Mouse (Mus musculus) inflammation-experienced regulatory T-cells, adult 6 months (primary cell): ENCODE data around the gene Adora1. TPM values are rescaled to one million over a fixed set of nuclear protein-coding genes. Genes with fewer than 3 reads are reported as not detected.

Source experiments
- ATAC-seq: one replicate; pipeline ENCODE4 v1.8.0; 2017
- polyA plus RNA-seq, 3 experiments: library from polyadenylated mRNA; unstranded; fragments of 100-300 nt; shearing (Covaris generic); gene quantifications; one replicate each; pipeline ENCODE4 v1.2.1; 2017

Gene Adora1
- polyA plus RNA-seq, 3 experiments from 2014 or later: not detected

- ATAC-seq: no peak
Observed at GRCm38 (mm10) chr1:134237438-134237837, 2.2 kb upstream of the Adora1 start.

GRCm38 (mm10) chr1:134236142-134236541 is 911 bp upstream of the Adora1 start:
- ATAC-seq: no peak

DNA sequence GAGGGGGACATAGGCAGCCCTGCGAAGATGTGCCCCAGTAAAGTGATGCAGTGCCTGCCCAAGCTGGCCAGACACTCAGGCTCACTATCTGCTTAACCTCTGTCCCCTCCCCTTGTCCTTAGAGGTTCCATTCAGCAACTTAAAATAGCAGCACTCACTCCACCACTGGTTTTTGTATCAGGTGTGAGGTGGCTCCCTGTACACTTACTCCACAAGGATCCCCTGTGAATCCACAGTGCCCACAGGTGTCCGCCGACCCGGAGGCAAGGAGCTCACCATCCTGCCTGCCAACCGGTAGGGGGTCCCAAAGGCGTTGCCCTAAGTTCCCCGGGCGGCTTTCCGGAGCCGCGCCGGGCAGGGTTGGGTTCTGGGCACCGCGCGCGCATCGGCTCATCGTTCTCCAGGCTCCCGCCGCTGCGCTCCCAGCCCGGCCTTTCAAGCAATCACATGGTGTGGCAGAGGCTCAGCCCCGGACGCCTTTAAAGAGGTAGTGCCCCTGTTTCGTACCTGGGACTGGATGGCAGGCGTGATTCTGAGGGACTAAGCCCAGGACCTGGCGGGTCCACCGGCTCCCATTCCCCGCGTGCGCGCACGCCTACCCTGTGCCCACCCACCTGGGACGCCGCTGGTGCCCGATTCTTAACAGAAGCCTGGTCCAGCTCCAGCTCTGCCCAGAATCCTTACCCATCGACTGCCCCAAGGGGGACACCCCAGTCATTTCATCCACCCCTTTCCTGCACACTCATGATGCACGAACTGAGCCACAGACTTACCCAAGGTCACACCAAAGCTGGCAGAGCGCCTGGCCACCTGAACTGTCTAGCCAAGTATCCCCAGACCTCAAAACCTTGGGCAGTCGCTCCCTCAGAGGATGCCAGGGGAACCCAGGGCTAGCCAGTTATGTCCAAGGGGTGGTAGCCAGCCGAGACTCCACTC is 508 bp downstream of the Adora1 start:
- ATAC-seq: no peak

DNA sequence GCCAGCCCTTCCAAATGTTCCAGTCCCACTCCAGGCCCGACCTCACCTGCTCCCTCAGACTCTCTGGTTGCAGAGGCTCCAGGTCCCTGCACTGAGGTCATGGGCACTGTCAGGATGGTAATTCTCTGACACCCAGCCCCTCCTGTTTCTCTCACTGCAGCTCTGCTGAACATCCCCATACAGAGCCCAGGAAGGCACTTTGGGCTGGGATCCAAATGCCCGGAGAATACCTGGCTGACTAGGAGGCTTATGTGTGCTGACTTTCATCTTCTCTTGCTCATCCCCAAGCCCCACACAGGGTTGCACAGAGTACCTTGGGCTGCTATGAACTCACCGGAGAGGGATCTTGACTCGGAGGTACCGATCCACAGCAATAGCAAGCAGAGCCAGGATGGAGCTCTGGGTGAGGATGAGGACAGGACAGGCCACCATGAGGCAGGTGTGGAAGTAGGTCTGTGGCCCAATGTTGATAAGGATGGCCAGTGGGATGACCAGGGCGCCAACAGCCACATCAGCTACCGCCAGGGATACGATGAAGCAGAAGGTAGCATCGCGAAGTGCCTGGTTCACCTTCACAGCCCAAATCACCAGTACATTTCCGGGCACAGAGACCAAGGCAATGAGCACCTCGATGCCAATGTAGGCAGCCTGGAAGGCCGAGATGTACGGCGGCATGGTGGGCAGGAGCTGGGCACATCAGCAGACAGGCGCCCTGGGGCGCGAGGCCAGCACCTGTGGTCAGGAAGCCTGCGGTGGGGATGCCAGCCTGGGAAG is 1.4 kb downstream of the Adora1 start:
- ATAC-seq: no peak

- no peak for ATAC-seq
Observed at GRCm38 (mm10) chr1:134232778-134233531, 2.3 kb downstream of the Adora1 start.

DNA sequence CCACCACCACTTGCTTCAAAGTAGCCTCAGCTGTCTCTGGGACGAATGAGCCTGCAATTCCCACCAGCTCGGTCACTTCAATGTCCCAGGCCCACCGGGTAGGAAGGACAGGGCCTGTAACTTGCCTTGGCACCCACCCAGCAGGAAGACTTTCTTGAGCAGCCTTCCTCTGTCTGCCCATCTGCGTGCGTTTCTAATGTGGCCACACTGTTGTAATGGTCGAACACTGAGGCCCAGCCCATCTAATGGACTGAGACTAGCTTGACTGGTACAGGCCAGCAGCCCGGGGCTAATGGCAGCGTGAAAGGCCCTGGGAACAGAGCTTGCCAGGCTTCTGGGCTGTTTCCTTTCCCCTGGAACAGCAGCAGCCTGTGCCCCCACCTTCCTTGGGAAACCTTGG is 2.9 kb downstream of the Adora1 start:
- ATAC-seq: no peak

- ATAC-seq: no peak
Observed at GRCm38 (mm10) chr1:134231681-134232080, 3.5 kb downstream of the Adora1 start.

- no peak for ATAC-seq
Observed at GRCm38 (mm10) chr1:134231270-134231669, 4.0 kb downstream of the Adora1 start.

GRCm38 (mm10) chr1:134230638-134231228 is 4.5 kb downstream of the Adora1 start:
- ATAC-seq: no peak

DNA sequence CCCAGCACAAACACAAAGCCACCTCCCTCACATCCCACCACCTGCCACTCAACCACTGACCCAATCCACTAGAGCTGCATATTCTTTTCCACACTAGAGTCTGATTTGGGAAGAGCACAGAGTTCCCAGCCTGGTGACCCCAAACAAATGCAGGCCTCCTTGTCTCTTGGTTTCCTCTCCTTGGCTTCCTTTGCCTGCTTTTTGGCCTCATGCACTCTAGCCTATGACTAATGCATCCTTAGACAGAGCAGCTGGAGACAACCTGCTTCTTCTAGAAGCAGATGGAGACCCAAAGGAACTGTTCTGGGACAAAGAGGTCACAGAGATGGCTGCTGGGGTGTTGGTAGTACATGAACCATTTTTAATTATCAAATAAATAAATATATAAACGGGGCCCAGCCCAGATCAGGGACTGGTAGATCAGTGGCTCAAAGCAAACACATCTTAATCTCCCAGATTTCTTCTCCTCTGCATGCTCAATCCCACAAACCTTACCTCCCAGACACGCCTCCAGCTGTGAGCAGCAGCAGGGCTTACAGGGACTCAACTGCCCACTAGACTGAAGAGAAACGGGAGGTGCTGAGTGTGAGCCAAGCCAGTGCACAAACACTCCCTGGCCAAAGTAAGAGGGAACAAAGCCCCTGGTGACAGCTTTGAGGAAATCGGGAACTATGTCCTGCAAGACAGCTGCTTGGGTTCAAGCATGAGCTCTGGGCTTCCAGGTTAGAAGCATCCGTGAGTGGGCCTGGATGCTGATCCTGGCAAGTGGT is 5.2 kb downstream of the Adora1 start:
- ATAC-seq: no peak

DNA sequence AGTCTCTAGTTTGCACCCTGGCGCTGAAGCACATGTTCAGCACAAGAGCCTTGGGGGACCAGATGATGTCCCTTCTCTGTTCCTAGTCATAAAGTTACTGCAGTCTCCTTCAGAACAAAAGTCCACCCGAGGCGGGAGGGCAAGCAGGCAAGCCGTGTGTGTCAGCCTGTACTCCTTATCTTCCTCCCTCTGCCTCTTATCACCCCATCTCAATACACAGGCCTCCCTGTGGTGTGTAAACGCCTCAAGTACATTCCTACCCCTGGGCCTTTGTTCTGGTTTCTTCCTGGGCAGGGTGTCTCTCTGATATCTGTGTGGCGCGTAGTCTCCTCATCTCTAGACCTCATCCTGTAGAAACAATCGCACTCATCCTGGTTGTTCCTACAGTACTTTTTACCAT is 8.5 kb downstream of the Adora1 start:
- no peak for ATAC-seq

GRCm38 (mm10) chr1:134225375-134225774 is 9.9 kb downstream of the Adora1 start:
- no peak for ATAC-seq

GRCm38 (mm10) chr1:134224649-134225227 is 10.5 kb downstream of the Adora1 start:
- no peak for ATAC-seq

- no peak for ATAC-seq
Observed at GRCm38 (mm10) chr1:134222122-134223055, 12.8 kb downstream of the Adora1 start.

DNA sequence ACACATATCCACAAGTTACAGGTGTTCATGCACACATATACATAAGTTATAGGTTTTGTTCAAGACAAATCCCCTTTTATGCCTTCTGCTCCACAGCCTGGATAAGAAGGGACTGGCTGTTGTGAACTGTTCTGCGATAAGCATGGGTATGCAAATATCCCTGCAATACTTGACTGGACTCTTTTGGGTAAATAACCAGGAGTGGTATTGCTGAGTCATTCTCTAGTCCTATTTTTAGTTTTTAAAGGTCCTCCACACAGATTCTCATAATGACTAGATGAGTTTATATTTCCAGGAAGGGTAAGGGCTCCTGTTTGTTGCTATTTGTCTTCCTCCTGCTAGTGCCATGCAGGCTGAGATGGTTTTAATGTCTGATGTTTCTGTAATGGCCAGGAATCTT is 14.1 kb downstream of the Adora1 start:
- ATAC-seq: no peak

- ATAC-seq: no peak
Observed at GRCm38 (mm10) chr1:134219608-134220007, 15.6 kb downstream of the Adora1 start.

GRCm38 (mm10) chr1:134217942-134218341 is 17.3 kb downstream of the Adora1 start:
- no peak for ATAC-seq

- no peak for ATAC-seq
Observed at GRCm38 (mm10) chr1:134217028-134217481, 18.2 kb downstream of the Adora1 start.

DNA sequence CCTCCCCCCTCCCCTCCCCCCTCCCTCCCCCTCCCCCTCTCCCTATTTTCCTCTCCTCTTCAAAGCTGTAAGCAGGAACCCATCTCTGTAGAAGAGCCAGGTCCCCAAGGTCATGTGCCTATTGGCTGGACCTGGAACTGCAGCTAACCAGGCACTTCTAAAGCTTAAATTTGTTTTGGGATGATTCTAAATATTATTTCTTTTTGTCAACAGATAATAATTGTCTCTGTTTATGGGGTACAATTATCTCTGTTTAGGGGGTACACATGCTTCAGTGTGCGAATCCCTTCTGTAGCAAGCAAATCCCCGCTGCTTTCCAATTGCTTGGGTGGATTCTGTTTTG is 18.6 kb downstream of the Adora1 start:
- ATAC-seq: no peak
